Mouse (Mus musculus): ENCODE results near the gene Scgb1b18.
"Not testable (repeated sequence)": the region's sequence is repeated elsewhere in the genome, so short reads cannot be mapped to it uniquely, and the experiment has no call there.

Scgb1b18 gene

DNA sequence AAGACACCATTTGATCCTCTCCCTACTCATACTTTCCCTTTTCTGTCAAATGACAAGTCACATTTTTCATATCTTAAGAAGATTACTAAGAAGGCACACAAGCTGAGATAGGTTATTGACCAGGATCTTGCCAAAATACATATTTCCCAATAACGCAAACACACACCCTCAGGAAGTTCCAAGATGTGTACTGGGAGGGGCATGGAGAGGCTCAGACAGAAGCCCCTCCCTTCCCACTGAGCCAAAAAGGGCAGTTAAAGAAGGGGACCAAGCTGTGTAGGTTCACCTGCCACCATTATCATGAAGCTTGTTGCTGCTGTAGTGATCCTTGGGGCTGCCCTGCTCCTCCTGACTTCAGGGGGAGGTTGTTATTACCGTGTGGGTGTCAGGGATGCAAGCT is at the start of gene Scgb1b18:
TSS of gene Scgb1b18 (plus strand) at position 301 of the 400 bp plus-strand sequence.
- not testable (repeated sequence) for DNase-seq (ENCODE audit: low read depth)

DNA sequence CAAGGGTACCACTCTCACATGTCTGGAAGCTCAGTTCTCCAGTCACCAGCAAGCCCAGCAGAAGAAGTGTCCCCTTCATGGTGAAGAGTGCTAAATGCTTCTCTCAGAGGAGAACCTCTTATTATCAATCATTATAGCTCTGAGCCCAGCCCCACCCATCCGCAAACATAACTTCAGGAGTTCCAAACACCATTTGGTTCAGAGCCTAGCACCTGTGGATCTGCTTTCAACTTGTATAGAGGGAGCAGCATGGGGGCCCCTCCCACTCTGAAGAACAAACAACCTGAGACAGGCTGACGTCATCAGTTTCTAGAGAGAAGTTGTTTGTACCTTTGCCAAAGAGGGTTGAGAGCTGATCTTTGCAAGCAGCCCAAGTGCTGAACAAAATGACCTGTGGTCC is 11.6 kb upstream of the Scgb1b18 start, which contains the start of gene Scgb2b18:
TSS of gene Scgb2b18 (minus strand) at position 101 of the 400 bp plus-strand sequence.
- not testable (repeated sequence) for DNase-seq (ENCODE audit: low read depth)
